Mouse (Mus musculus) large intestine, adult 2 months (tissue): ENCODE results near the gene Mme. TPM values are rescaled to one million over a fixed set of nuclear protein-coding genes. Genes with fewer than 3 reads are reported as not detected.

Experiments used
- polyA plus RNA-seq: library from polyadenylated mRNA; depleted of rRNA; stranded (reverse); fragments of >200 nt; gene quantifications from 2 replicates; pipeline ENCODE4 v1.2.3, GENCODE M21; 2012; rRNA removed

The Mme gene
- polyA plus RNA-seq, 1 experiment: 2.2 TPM

Other genes starting within 250 kb of the Mme start
- not detected in 2 replicates for gene Gm34302, start 242.3 kb downstream of the Mme start, polyA plus RNA-seq